In genomic region chr13:60347881-60348280, GRCm38 (mm10) we compare ENCODE assay signal across 8 mouse cellular contexts.
DNase-seq lines count a peak whose midpoint lies in the region; TF ChIP-seq lines count a peak whose summit lies in the region.

No protein-coding gene starts in this region.

- H3K9me3 ChIP-seq in heart, embryonic 10.5 days: no peaks in the 10 kb centered on the region
- no peaks in the 10 kb centered on the region for H3K9me3 ChIP-seq in limb, embryonic 10.5 days (replicated peaks)

- no peaks in the 10 kb centered on the region for H3K4me1 ChIP-seq in heart, embryonic 10.5 days
- no peaks in the 10 kb centered on the region for H3K4me1 ChIP-seq in embryonic fibroblast, embryonic 13.5 days (ENCODE audit: control insufficient read depth, insufficient read depth, low read length)
- peaks cover 19% of the 10 kb centered on the region for H3K4me1 ChIP-seq in limb, embryonic 10.5 days

- no peaks in the 10 kb centered on the region for H3K36me3 ChIP-seq in heart, embryonic 10.5 days
- no peaks in the 10 kb centered on the region for H3K36me3 ChIP-seq in C2C12 (ENCODE audit: control insufficient read depth, insufficient read depth)
- no peaks in the 10 kb centered on the region for H3K36me3 ChIP-seq in limb, embryonic 10.5 days

- H3K4me3 ChIP-seq in heart, embryonic 10.5 days: no peak overlapping the region
- no peak overlapping the region for H3K4me3 ChIP-seq in C2C12 (ENCODE audit: insufficient read depth, poor library complexity, severe bottlenecking)
- H3K4me3 ChIP-seq in embryonic fibroblast, embryonic 13.5 days (ENCODE audit: insufficient read depth, low read length): no peak overlapping the region
- H3K4me3 ChIP-seq in limb, embryonic 10.5 days: no peak overlapping the region

- peak; percentile 38 to 40 for DNase-seq in heart, adult 18-20 months
- no peak for DNase-seq in heart, embryonic 10.5 days (ENCODE audit: low spot score)
- DNase-seq in limb, embryonic 10.5 days (ENCODE audit: low spot score): no peak
- no peak for DNase-seq in urinary bladder, postnatal 25 days (ENCODE audit: low spot score)
- no peak for DNase-seq in frontal cortex, postnatal 36 days (ENCODE audit: low spot score in 2 of 2)
- no peak for DNase-seq in right cerebral cortex, postnatal 25 days

- H3K79me3 ChIP-seq in C2C12 (ENCODE audit: low read depth): no peaks in the 10 kb centered on the region

- no peak overlapping the region for H3ac ChIP-seq in C2C12 (ENCODE audit: control insufficient read depth, insufficient read length, low read depth)

- TF ChIP-seq POLR2A in embryonic fibroblast, embryonic 13.5 days (IDR thresholded peaks at IDR 0.05; ENCODE audit: low read depth, low read length): no peak

- peak; percentile 7 for TF ChIP-seq CTCF in C2C12 (IDR thresholded peaks at IDR 0.05; ENCODE audit: control insufficient read depth, insufficient read depth, insufficient read length)
- TF ChIP-seq CTCF in embryonic fibroblast, embryonic 13.5 days (IDR thresholded peaks at IDR 0.05; ENCODE audit: borderline replicate concordance, insufficient read depth, low read length): peak; percentile 6; the same call in 1 of the 2 replicates

- no peaks in the 10 kb centered on the region for H3K79me2 ChIP-seq in C2C12 (ENCODE audit: control insufficient read depth, insufficient read depth)

- 69% methylated on average over 7 of the region's 7 CpGs for WGBS in heart, embryonic 10.5 days
- WGBS in limb, embryonic 10.5 days: 53% methylated on average over 7 of the region's 7 CpGs

- no peaks in the 10 kb centered on the region for H3K27me3 ChIP-seq in heart, embryonic 10.5 days (ENCODE audit: insufficient read depth, poor library complexity, severe bottlenecking)
- no peaks in the 10 kb centered on the region for H3K27me3 ChIP-seq in C2C12 (ENCODE audit: control insufficient read depth, insufficient read depth, insufficient read length)
- no peaks in the 10 kb centered on the region for H3K27me3 ChIP-seq in limb, embryonic 10.5 days (ENCODE audit: low read depth, poor library complexity, severe bottlenecking)

- H3K27ac ChIP-seq in heart, embryonic 10.5 days: no peak overlapping the region
- no peak overlapping the region for H3K27ac ChIP-seq in embryonic fibroblast, embryonic 13.5 days (ENCODE audit: insufficient read depth, low read length)
- peak overlapping the region; percentile 65 for H3K27ac ChIP-seq in limb, embryonic 10.5 days

TF ChIP-seq in C2C12, 6 proteins besides CTCF, POLR2A, EP300 and RAD21:
- TF ChIP-seq MYOD1 (IDR thresholded peaks at IDR 0.05; ENCODE audit: control insufficient read depth, insufficient read length, low read depth): peak; percentile 81
- TF ChIP-seq MYOG (IDR thresholded peaks at IDR 0.05; ENCODE audit: control insufficient read depth, extremely low read depth, insufficient read length): no peak
- no peak for TF ChIP-seq MAX (IDR thresholded peaks at IDR 0.05)
- TF ChIP-seq USF1 (IDR thresholded peaks at IDR 0.05; ENCODE audit: low read depth): peak; percentile 34

Comparison
In these comparisons a context has a peak if more than half of its experiments do, and no peak if none do; other contexts are left out.
1. DNase-seq: peak in heart, adult 18-20 months (2 of 2); none in heart, embryonic 10.5 days (single experiment), limb, embryonic 10.5 days (single experiment), urinary bladder, postnatal 25 days (single experiment), frontal cortex, postnatal 36 days (0 of 2) and right cerebral cortex, postnatal 25 days (single experiment).